23 mouse cellular contexts compared by ENCODE assay signal in the genomic region with DNA sequence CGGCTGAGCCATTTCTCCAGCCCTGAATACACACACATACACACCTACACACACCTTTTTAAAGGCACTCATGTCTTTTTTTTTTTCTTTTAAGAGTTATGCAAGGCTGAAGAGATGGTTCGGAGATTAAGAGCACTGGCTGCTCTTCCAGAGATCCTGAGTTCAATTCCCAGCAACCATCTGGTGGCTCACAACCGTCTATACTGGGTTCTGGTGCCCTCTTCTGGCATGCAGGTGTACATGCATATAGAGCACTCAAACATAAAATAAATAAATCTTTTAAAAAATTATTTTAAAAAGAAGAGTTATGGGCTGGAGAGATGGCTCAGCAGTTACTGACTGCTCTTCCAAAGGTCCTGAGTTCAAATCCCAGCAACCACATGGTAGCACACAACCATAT. TPM values are rescaled to one million over a fixed set of nuclear protein-coding genes. Genes with fewer than 3 reads are reported as not detected.
A peak's percentile ranks its signal among the peaks of the same experiment; 100 is the strongest.
DNase-seq lines count a peak whose midpoint lies in the region; TF ChIP-seq lines count a peak whose summit lies in the region.
"Had no signal": no experiment of that assay in that cellular context is flagged by ENCODE, and none has a peak within 500 bp of the region (broad histone marks: within the 10 kb centered on the region; RNA-seq: fewer than 3 reads in every experiment).

No protein-coding gene starts in this region.

- H3K27me3 ChIP-seq in ES-Bruce4 (ENCODE audit: control insufficient read depth, insufficient read depth, low read length, poor library complexity, severe bottlenecking) = no peaks in the 10 kb centered on the region
- H3K27me3 ChIP-seq: forebrain, embryonic 12.5 days; heart, embryonic 12.5 days; limb, embryonic 13.5 days; stomach, embryonic 15.5 days had no signal

- no peak for DNase-seq in gastrocnemius, adult 2 months
- no peak for DNase-seq in gastrocnemius, postnatal 14 days
- no peak for DNase-seq in lung, adult 2 months
- no peak for DNase-seq in lung, adult 18-20 months
- peak; percentile 59 for DNase-seq in induced T-regulatory cell, adult 2 months (ENCODE audit: low read depth)
- no peak for DNase-seq in yolk sac, embryonic 10.5 days (ENCODE audit: low spot score)
- no peak for DNase-seq in adrenal gland, adult 8-10 months
- DNase-seq: adrenal gland, postnatal 25 days; kidney, adult 11 months; kidney, postnatal 4 days; thymus, postnatal 36 days had no signal

- H3K4me3 ChIP-seq in gastrocnemius, adult 2 months = no peak overlapping the region
- H3K4me3 ChIP-seq in lung, adult 2 months (replicated peaks; ENCODE audit: extremely low read depth, low read depth, low read length) = no peak overlapping the region
- no peak overlapping the region for H3K4me3 ChIP-seq in ES-Bruce4 (ENCODE audit: low read depth, low read length)
- H3K4me3 ChIP-seq: forebrain, embryonic 12.5 days; heart, embryonic 12.5 days; hindbrain, embryonic 10.5 days; limb, embryonic 13.5 days; midbrain, embryonic 10.5 days; myocyte; stomach, embryonic 15.5 days had no signal

- peak; percentile 53 for TF ChIP-seq CTCF in gastrocnemius, adult 2 months (IDR thresholded peaks at IDR 0.05)
- TF ChIP-seq CTCF in lung, adult 2 months (IDR thresholded peaks at IDR 0.05; ENCODE audit: insufficient read depth, low read length) = peak; percentile 19; the same call in 1 of the 2 replicates
- TF ChIP-seq CTCF in ES-Bruce4 (IDR thresholded peaks at IDR 0.05; ENCODE audit: low read depth, low read length) = peak; percentile 20

- H3K36me3 ChIP-seq in ES-Bruce4 (ENCODE audit: control insufficient read depth, insufficient read depth, low read length, poor library complexity, severe bottlenecking) = no peaks in the 10 kb centered on the region
- H3K36me3 ChIP-seq: forebrain, embryonic 12.5 days; limb, embryonic 13.5 days; stomach, embryonic 15.5 days had no signal

- no peak overlapping the region for H3K9ac ChIP-seq in ES-Bruce4 (ENCODE audit: low read depth, poor library complexity, severe bottlenecking)
- H3K9ac ChIP-seq: forebrain, embryonic 12.5 days; heart, embryonic 12.5 days; limb, embryonic 13.5 days; stomach, embryonic 15.5 days had no signal

- 85% methylated on average over 3 of the region's 3 CpGs for WGBS in lung, adult 2 months

- H3K27ac ChIP-seq in gastrocnemius, adult 2 months = no peak overlapping the region; the same call in 1 of the 2 replicates
- no peak overlapping the region for H3K27ac ChIP-seq in ES-Bruce4 (ENCODE audit: insufficient read depth, low read length)
- H3K27ac ChIP-seq: forebrain, embryonic 12.5 days; hindbrain, embryonic 10.5 days; limb, embryonic 13.5 days; midbrain, embryonic 10.5 days; stomach, embryonic 15.5 days had no signal

- H3K4me1 ChIP-seq in lung, adult 2 months (ENCODE audit: control insufficient read depth, insufficient read depth, low read length) = no peaks in the 10 kb centered on the region
- no peaks in the 10 kb centered on the region for H3K4me1 ChIP-seq in ES-Bruce4 (ENCODE audit: control insufficient read depth, insufficient read depth, low read length)

- TF ChIP-seq POLR2A in lung, adult 2 months (IDR thresholded peaks at IDR 0.05; ENCODE audit: borderline replicate concordance, extremely low read depth, low read depth, low read length) = no peak
- no peak for TF ChIP-seq POLR2A in ES-Bruce4 (IDR thresholded peaks at IDR 0.05; ENCODE audit: insufficient read depth, low read length)

- no peaks in the 10 kb centered on the region for H3K9me3 ChIP-seq in ES-Bruce4 (replicated peaks; ENCODE audit: control insufficient read depth, insufficient read depth, low read length, poor library complexity, severe bottlenecking)
- H3K9me3 ChIP-seq: forebrain, embryonic 12.5 days; heart, embryonic 12.5 days; midbrain, embryonic 10.5 days; stomach, embryonic 15.5 days had no signal

- no peak for TF ChIP-seq EP300 in ES-Bruce4 (IDR thresholded peaks at IDR 0.05; ENCODE audit: insufficient read depth, low read depth, low read length)

- intact Hi-C loops in gastrocnemius, adult 2 months (cut with DNase I) = no loop called here
- intact Hi-C loops in gastrocnemius, postnatal 14 days (cut with DNase I; ENCODE audit: low total_unique reads) = loop anchor here (10.0 kb wide), 1 partner anchor 76 kb away; no protein-coding TSS in a partner anchor

RNA-seq across cellular contexts. Expression of a gene that starts 18.3 kb away (rescaled TPM):
- total RNA-seq in gastrocnemius, adult 2 months (2021) = not detected
- total RNA-seq in gastrocnemius, postnatal 14 days (2021) = not detected
- not detected in 2 replicates for polyA plus RNA-seq in lung, adult 2 months (2012; rRNA removed)
- not detected in 2 replicates for polyA plus RNA-seq in ES-Bruce4 (2011; ENCODE audit: insufficient read depth, insufficient read length, low read depth, missing spikeins)
- total RNA-seq in adrenal gland, adult 8-10 months (2022) = not detected
- total RNA-seq: adrenal gland, postnatal 25 days; common myeloid progenitor, adult 5-6 weeks; gastrocnemius, adult 18-20 months had no signal
- polyA plus RNA-seq: C2C12; embryonic facial prominence, embryonic 14.5 days; forebrain, embryonic 12.5 days; heart, embryonic 12.5 days; hindbrain, embryonic 10.5 days; limb, embryonic 13.5 days; midbrain, embryonic 10.5 days had no signal

RNA-seq across cellular contexts. Expression of a gene that starts 33.8 kb away (rescaled TPM):
- 100 to 1,000 TPM; 169 to 187 TPM for total RNA-seq in gastrocnemius, adult 2 months (2021)
- 100 to 1,000 TPM; 200 to 210 TPM for total RNA-seq in gastrocnemius, postnatal 14 days (2021)
- 67.9 and 124 TPM in 2 replicates for polyA plus RNA-seq in lung, adult 2 months (2012; rRNA removed)
- polyA plus RNA-seq in ES-Bruce4 (2011; ENCODE audit: insufficient read depth, insufficient read length, low read depth, missing spikeins) = 462 and 476 TPM in 2 replicates
- total RNA-seq in adrenal gland, adult 8-10 months (2022) = 100 to 1,000 TPM; 385 to 468 (median 412) TPM

RNA-seq across cellular contexts. Expression of a gene that starts 39.1 kb away (rescaled TPM):
- not detected for total RNA-seq in gastrocnemius, adult 2 months (2021)
- not detected for total RNA-seq in gastrocnemius, postnatal 14 days (2021)
- polyA plus RNA-seq in lung, adult 2 months (2012; rRNA removed) = 0.57 and 12.5 TPM in 2 replicates
- polyA plus RNA-seq in ES-Bruce4 (2011; ENCODE audit: insufficient read depth, insufficient read length, low read depth, missing spikeins) = not detected in 2 replicates
- total RNA-seq in adrenal gland, adult 8-10 months (2022) = under 1 TPM in 1 of 4 experiments, not detected in 3; 0.42 TPM
- total RNA-seq: adrenal gland, postnatal 25 days; common myeloid progenitor, adult 5-6 weeks had no signal
- polyA plus RNA-seq: C2C12; forebrain, embryonic 12.5 days; heart, embryonic 12.5 days; hindbrain, embryonic 10.5 days; midbrain, embryonic 10.5 days had no signal
